Mouse (Mus musculus): ENCODE data around the gene Mgme1.

The Mgme1 gene

GRCm38 (mm10) chr2:144270507-144271420 is at the start of gene Mgme1, which contains the start of gene Snx5:
Gene Mgme1, plus strand, starts transcription at chr2:144270663.
Gene Snx5, minus strand, starts transcription at chr2:144270906.
- TF ChIP-seq GATA4 (IDR thresholded peaks at IDR 0.05; ENCODE audit: insufficient replicate concordance, low read length) = peak; percentile 52; the same call in 1 of the 2 replicates

GRCm38 (mm10) chr2:144224351-144224750 is 46.1 kb upstream of the Mgme1 start:
- TF ChIP-seq GATA4 (IDR thresholded peaks at IDR 0.05; ENCODE audit: insufficient replicate concordance, low read length) = no peak

- no peak for TF ChIP-seq GATA4 (IDR thresholded peaks at IDR 0.05; ENCODE audit: insufficient replicate concordance, low read length)
These were observed 43.4 kb upstream of the Mgme1 start for GRCm38 (mm10) chr2:144226906-144227586.

DNA sequence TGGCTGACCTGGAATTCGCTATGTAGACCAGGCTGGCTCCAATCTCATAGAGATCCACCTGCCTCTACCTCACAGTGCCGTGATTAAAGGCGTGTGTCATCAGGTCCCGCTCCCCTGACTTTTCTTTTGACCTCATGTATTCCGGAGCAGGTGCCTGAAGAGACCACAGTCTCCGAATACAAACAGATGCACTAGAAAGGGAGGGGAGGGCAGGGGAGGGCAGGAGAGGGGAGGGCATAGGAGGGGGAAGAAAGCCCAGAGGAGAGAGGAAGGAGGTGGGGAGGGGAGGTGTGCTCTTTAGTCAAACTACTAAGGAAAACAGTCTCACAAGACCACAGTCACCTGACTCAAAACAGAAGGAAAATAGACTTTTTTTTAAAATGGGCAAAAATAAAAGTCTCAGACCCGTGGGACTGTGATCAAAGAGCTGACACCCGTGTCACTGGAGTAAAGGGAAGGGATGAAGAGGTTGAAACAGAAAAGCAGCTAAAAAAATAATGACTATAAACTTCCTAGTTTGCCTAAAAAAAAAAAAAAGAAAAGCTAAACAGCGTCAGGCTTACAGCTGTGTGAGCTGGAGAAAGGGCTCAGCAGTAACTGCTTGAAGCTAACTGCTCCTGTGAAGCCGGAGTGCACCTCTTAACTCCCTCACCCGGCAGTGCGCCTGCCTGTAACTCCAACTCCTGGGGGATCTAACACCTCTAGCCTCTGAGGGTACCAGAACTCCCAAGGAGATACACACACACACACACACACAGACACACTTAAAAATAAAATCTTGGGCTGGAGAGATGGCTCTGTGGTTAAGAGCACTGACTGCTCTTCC is 41.7 kb upstream of the Mgme1 start:
- no peak for TF ChIP-seq GATA4 (IDR thresholded peaks at IDR 0.05; ENCODE audit: insufficient replicate concordance, low read length)

DNA sequence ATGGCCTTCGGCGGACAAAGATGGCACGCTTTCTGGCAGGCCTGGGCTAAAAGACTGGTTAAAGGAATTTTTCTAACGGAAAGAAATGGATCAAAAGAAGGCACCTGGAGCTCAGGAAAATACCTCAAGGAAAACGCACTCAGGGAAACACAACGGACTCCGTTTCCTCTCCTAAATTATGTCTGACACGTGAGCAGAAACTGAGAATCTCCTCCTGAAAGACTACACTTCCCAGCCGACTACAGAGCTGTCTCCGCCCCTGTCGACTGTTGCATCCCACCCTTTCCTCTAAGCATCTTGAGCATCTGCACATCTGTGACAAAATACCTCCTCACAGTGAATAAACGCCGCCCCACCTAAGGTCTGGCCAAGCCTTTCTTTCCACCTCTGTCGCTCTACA is 40.8 kb upstream of the Mgme1 start:
- no peak for TF ChIP-seq GATA4 (IDR thresholded peaks at IDR 0.05; ENCODE audit: insufficient replicate concordance, low read length)

GRCm38 (mm10) chr2:144230498-144230897 is 40.0 kb upstream of the Mgme1 start:
- TF ChIP-seq GATA4 (IDR thresholded peaks at IDR 0.05; ENCODE audit: insufficient replicate concordance, low read length) = peak; percentile 47; the same call in 1 of the 2 replicates

GRCm38 (mm10) chr2:144231115-144231514 is 39.3 kb upstream of the Mgme1 start:
- no peak for TF ChIP-seq GATA4 (IDR thresholded peaks at IDR 0.05; ENCODE audit: insufficient replicate concordance, low read length)

DNA sequence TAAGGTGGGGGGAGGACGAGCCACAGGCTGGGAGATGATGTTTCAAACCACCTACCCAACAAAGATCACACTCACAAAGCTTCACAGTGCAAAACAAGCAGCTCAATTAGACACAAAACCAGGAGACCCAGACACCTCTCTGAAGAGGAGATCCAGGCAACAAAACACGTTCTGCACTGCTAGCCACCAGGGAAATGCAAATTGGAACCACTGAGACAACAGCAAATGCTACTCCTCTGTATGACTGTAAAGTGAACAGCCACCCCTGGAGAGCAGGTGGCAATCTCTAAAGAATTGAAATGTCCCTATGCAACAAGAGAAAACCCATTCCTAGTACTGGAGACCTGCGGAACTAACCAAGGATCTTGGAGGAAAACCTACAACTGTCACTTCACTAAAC is 36.9 kb upstream of the Mgme1 start:
- TF ChIP-seq GATA4 (IDR thresholded peaks at IDR 0.05; ENCODE audit: insufficient replicate concordance, low read length) = no peak

GRCm38 (mm10) chr2:144235776-144236175 is 34.7 kb upstream of the Mgme1 start:
- no peak for TF ChIP-seq GATA4 (IDR thresholded peaks at IDR 0.05; ENCODE audit: insufficient replicate concordance, low read length)

DNA sequence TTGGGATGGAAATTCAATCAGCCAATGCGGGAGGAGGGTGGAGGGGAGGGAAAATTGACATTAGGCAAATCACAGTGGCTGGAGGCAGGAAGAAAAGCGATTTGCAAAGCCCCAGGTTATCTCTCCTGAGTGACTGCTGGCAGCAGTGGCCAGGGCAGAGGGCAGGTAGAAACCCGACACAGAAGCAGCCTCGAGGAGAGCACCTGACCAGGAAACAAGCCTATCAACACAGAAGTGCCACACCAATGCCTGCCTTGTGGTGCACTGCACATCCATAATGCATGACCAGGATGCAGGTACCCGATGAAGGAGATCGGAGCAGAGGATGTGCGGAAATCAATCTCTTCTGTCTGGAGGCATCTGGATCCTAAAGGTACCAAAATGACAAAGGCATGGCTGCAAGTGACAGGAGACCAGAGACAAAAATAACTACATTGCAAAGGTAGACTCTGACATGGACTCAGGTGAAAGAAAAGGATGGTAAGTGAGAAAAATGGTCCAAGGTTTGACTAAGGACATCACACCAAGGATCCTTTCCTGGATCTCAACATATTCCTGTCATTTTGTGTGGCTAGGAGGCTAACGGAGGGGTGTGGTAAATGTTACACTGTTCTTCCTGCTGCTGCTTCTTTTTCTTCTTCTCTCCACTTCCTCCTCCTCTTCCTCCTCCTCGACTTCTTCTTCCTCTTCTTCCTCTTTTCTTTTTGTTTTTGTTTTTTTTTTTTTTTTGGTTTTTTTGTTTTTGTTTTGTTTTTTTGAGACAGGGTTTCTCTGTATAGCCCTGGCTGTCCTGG is 33.5 kb upstream of the Mgme1 start:
- no peak for TF ChIP-seq GATA4 (IDR thresholded peaks at IDR 0.05; ENCODE audit: insufficient replicate concordance, low read length)

GRCm38 (mm10) chr2:144238341-144238740 is 32.1 kb upstream of the Mgme1 start:
- TF ChIP-seq GATA4 (IDR thresholded peaks at IDR 0.05; ENCODE audit: insufficient replicate concordance, low read length) = no peak

- no peak for TF ChIP-seq GATA4 (IDR thresholded peaks at IDR 0.05; ENCODE audit: insufficient replicate concordance, low read length)
These were observed 31.1 kb upstream of the Mgme1 start for GRCm38 (mm10) chr2:144239318-144239717.

- no peak for TF ChIP-seq GATA4 (IDR thresholded peaks at IDR 0.05; ENCODE audit: insufficient replicate concordance, low read length)
These were observed 30.2 kb upstream of the Mgme1 start for GRCm38 (mm10) chr2:144240095-144240899.

DNA sequence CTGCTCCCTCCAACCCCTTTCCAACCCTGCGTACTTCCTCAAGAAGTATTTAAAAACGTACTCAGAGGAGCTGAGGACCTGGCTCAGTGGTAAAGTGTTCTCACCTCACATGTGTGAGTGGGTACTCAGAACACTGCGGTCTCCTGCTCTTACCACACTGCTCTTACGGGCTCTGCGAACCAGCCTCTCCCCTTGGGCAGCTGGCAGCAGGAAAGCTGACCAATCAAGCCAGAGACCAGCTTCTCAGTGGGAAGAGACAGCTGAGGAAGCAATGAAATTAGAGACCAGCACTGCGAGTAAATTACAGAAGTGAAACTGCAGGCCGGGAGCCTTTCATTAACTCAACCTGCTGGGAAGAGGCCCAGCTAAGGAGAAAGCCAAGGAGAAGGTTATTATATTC is 25.0 kb upstream of the Mgme1 start:
- TF ChIP-seq GATA4 (IDR thresholded peaks at IDR 0.05; ENCODE audit: insufficient replicate concordance, low read length) = no peak
